Mouse (Mus musculus): ENCODE data around the gene Ddx27. TPM values are rescaled to one million over a fixed set of nuclear protein-coding genes. Genes with fewer than 3 reads are reported as not detected.

Ddx27 gene
- total RNA-seq (2014; rRNA removed) = 37.9 and 42.5 TPM in 2 replicates
- polyA plus RNA-seq (2015; fragmentation: Nextera tagmentation; extraction: Ambion mirVana) = 28.4 and 36.9 TPM in 2 replicates

GRCm38 (mm10) chr2:167014702-167015381 is at the start of gene Ddx27:
Gene Ddx27, plus strand, starts transcription at chr2:167015193.
- Histone ChIP-seq H3K4me1 (ENCODE audit: insufficient read depth) (0 out of 2 replicates have a peak, but pooled peaks cover 10% of the 10 kb centered on the region), H3K4me3 (ENCODE audit: low read depth, low read length) (peak within 1 kb of the TSS; percentile 89), H3K9me3 (ENCODE audit: low read length) (no peaks in the 10 kb centered on the region), H3K4me2 (ENCODE audit: low read depth) (peak within 1 kb of the TSS; percentile 85), H3K27me3 (ENCODE audit: insufficient read depth, low read length) (no peaks in the 10 kb centered on the region), H3K9ac (peak within 1 kb of the TSS; percentile 79), H3K27ac (ENCODE audit: low read depth, low read length) (peak within 1 kb of the TSS; percentile 67), H3K36me3 (ENCODE audit: insufficient read depth) (peaks cover 17% of the 10 kb centered on the region)
- WGBS = 2% methylated on average over 37 of the region's 37 CpGs
- 0 out of 2 replicates have a peak, but pooled peaks have one; percentile 26 for TF ChIP-seq CTCF (IDR thresholded peaks at IDR 0.05; ENCODE audit: low read depth)
- ATAC-seq (peak; percentile 98), DNase-seq (peak; percentile 97)

GRCm38 (mm10) chr2:166973153-166973552 is 41.8 kb upstream of the Ddx27 start:
- H3K27ac ChIP-seq (ENCODE audit: low read depth, low read length) = no peak overlapping the region
- no peak overlapping the region for H3K4me2 ChIP-seq (ENCODE audit: low read depth)
- no peak for ATAC-seq
- H3K9me3 ChIP-seq (ENCODE audit: low read length) = no peaks in the 10 kb centered on the region
- no peaks in the 10 kb centered on the region for H3K36me3 ChIP-seq (ENCODE audit: insufficient read depth)
- no peak overlapping the region for H3K4me3 ChIP-seq (ENCODE audit: low read depth, low read length)
- H3K9ac ChIP-seq = no peak overlapping the region
- TF ChIP-seq CTCF (IDR thresholded peaks at IDR 0.05; ENCODE audit: low read depth) = no peak
- no peak for DNase-seq
- 65% methylated on average over 1 of the region's 1 CpGs for WGBS
- H3K27me3 ChIP-seq (ENCODE audit: insufficient read depth, low read length) = no peaks in the 10 kb centered on the region
- no peaks in the 10 kb centered on the region for H3K4me1 ChIP-seq (ENCODE audit: insufficient read depth)

- no peak overlapping the region for H3K4me2 ChIP-seq (ENCODE audit: low read depth)
- no peak for ATAC-seq
- 83% methylated on average over 6 of the region's 6 CpGs for WGBS
- H3K27ac ChIP-seq (ENCODE audit: low read depth, low read length) = no peak overlapping the region
- no peak for DNase-seq
- no peaks in the 10 kb centered on the region for H3K9me3 ChIP-seq (ENCODE audit: low read length)
- H3K4me1 ChIP-seq (ENCODE audit: insufficient read depth) = no peaks in the 10 kb centered on the region
- no peak overlapping the region for H3K9ac ChIP-seq
- H3K36me3 ChIP-seq (ENCODE audit: insufficient read depth) = no peaks in the 10 kb centered on the region
- no peaks in the 10 kb centered on the region for H3K27me3 ChIP-seq (ENCODE audit: insufficient read depth, low read length)
- H3K4me3 ChIP-seq (ENCODE audit: low read depth, low read length) = no peak overlapping the region
- no peak for TF ChIP-seq CTCF (IDR thresholded peaks at IDR 0.05; ENCODE audit: low read depth)
These were observed 40.7 kb upstream of the Ddx27 start for GRCm38 (mm10) chr2:166974177-166974872.

GRCm38 (mm10) chr2:166976356-166976755 is 38.6 kb upstream of the Ddx27 start:
- no peak overlapping the region for H3K4me2 ChIP-seq (ENCODE audit: low read depth)
- no peak overlapping the region for H3K4me3 ChIP-seq (ENCODE audit: low read depth, low read length)
- 69% methylated on average over 3 of the region's 3 CpGs for WGBS
- H3K27ac ChIP-seq (ENCODE audit: low read depth, low read length) = no peak overlapping the region
- H3K9me3 ChIP-seq (ENCODE audit: low read length) = no peaks in the 10 kb centered on the region
- H3K36me3 ChIP-seq (ENCODE audit: insufficient read depth) = no peaks in the 10 kb centered on the region
- no peak for TF ChIP-seq CTCF (IDR thresholded peaks at IDR 0.05; ENCODE audit: low read depth)
- no peaks in the 10 kb centered on the region for H3K27me3 ChIP-seq (ENCODE audit: insufficient read depth, low read length)
- no peak overlapping the region for H3K9ac ChIP-seq
- no peaks in the 10 kb centered on the region for H3K4me1 ChIP-seq (ENCODE audit: insufficient read depth)
- DNase-seq (no peak), ATAC-seq (no peak)

GRCm38 (mm10) chr2:166977490-166977889 is 37.5 kb upstream of the Ddx27 start:
- DNase-seq (no peak), ATAC-seq (no peak)
- H3K9me3 ChIP-seq (ENCODE audit: low read length) = no peaks in the 10 kb centered on the region
- no peak overlapping the region for H3K4me3 ChIP-seq (ENCODE audit: low read depth, low read length)
- no peaks in the 10 kb centered on the region for H3K36me3 ChIP-seq (ENCODE audit: insufficient read depth)
- H3K27ac ChIP-seq (ENCODE audit: low read depth, low read length) = no peak overlapping the region
- no peak overlapping the region for H3K4me2 ChIP-seq (ENCODE audit: low read depth)
- WGBS = 75% methylated on average over 3 of the region's 3 CpGs
- no peaks in the 10 kb centered on the region for H3K4me1 ChIP-seq (ENCODE audit: insufficient read depth)
- no peak for TF ChIP-seq CTCF (IDR thresholded peaks at IDR 0.05; ENCODE audit: low read depth)
- no peaks in the 10 kb centered on the region for H3K27me3 ChIP-seq (ENCODE audit: insufficient read depth, low read length)
- no peak overlapping the region for H3K9ac ChIP-seq

GRCm38 (mm10) chr2:166980161-166980560 is 34.8 kb upstream of the Ddx27 start:
- Histone ChIP-seq H3K4me1 (ENCODE audit: insufficient read depth) (no peaks in the 10 kb centered on the region), H3K27me3 (ENCODE audit: insufficient read depth, low read length) (no peaks in the 10 kb centered on the region), H3K4me2 (ENCODE audit: low read depth) (no peak overlapping the region), H3K27ac (ENCODE audit: low read depth, low read length) (no peak overlapping the region), H3K36me3 (ENCODE audit: insufficient read depth) (no peaks in the 10 kb centered on the region), H3K9me3 (ENCODE audit: low read length) (no peaks in the 10 kb centered on the region), H3K9ac (no peak overlapping the region), H3K4me3 (ENCODE audit: low read depth, low read length) (no peak overlapping the region)
- DNase-seq = no peak
- TF ChIP-seq CTCF (IDR thresholded peaks at IDR 0.05; ENCODE audit: low read depth) = no peak
- ATAC-seq = no peak
- WGBS = 92% methylated on average over 2 of the region's 2 CpGs

- no peak for TF ChIP-seq CTCF (IDR thresholded peaks at IDR 0.05; ENCODE audit: low read depth)
- no peak for ATAC-seq
These were observed 31.6 kb upstream of the Ddx27 start for GRCm38 (mm10) chr2:166983351-166983894.

More at GRCm38 (mm10) chr2:166983351-166983894, 31.6 kb upstream of the Ddx27 start:
- no peak overlapping the region for H3K27ac ChIP-seq (ENCODE audit: low read depth, low read length)
- no peak for DNase-seq
- H3K4me2 ChIP-seq (ENCODE audit: low read depth) = no peak overlapping the region
- H3K9ac ChIP-seq = no peak overlapping the region
- no peak overlapping the region for H3K4me3 ChIP-seq (ENCODE audit: low read depth, low read length)
- H3K27me3 ChIP-seq (ENCODE audit: insufficient read depth, low read length) = no peaks in the 10 kb centered on the region
- 90% methylated on average over 4 of the region's 4 CpGs for WGBS
- no peaks in the 10 kb centered on the region for H3K36me3 ChIP-seq (ENCODE audit: insufficient read depth)
- H3K9me3 ChIP-seq (ENCODE audit: low read length) = no peaks in the 10 kb centered on the region
- H3K4me1 ChIP-seq (ENCODE audit: insufficient read depth) = no peaks in the 10 kb centered on the region

All from forebrain, postnatal 0 days (tissue).